Mouse (Mus musculus) right cerebral cortex, adult 18-20 months (tissue): ENCODE data around the gene Lamc1.
A peak's percentile ranks its signal among the peaks of the same experiment; 100 is the strongest.

ENCODE experiments used
- DNase-seq: peaks from one replicate; pipeline ENCODE4 v3.0.0; 2022; ENCODE audit warnings: mixed read lengths

Lamc1 gene

DNA sequence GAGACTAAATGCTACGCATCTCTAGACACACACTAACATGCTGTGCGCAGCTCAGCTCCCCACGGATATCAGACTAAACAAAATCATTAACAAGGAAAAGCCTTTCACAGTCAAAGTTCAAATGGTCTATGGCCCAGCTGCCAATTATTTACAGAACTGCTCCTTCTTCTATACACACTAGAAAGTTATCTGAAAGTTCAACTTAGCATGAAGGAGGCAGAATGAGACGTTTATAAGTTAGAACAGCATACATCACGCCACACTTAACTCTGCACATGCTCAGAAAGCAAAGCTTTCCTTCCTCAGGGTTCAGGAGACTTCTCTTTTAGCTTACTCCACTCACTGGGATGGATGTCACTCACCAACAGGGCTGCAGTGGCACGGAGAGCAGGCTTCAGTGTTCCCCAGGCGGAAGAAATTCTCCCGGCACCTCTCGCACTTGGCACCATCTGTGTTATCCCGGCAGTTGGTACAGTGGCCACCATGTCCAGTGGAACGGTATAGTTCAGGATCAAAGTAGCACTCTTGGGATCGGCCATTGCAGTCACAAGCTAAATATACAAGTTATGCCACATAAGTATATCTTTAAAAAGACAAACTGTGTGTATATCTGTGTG, 80.9 kb downstream of the Lamc1 start:
- no peak for DNase-seq

- no peak for DNase-seq
Observed at GRCm38 (mm10) chr1:153241346-153241745, 91.2 kb downstream of the Lamc1 start.

- no peak for DNase-seq
Observed at GRCm38 (mm10) chr1:153235576-153235975, 97.0 kb downstream of the Lamc1 start.

GRCm38 (mm10) chr1:153231681-153232080, 100.9 kb downstream of the Lamc1 start:
- DNase-seq = no peak

- no peak for DNase-seq
Observed at GRCm38 (mm10) chr1:153227916-153228315, 104.7 kb downstream of the Lamc1 start.

DNA sequence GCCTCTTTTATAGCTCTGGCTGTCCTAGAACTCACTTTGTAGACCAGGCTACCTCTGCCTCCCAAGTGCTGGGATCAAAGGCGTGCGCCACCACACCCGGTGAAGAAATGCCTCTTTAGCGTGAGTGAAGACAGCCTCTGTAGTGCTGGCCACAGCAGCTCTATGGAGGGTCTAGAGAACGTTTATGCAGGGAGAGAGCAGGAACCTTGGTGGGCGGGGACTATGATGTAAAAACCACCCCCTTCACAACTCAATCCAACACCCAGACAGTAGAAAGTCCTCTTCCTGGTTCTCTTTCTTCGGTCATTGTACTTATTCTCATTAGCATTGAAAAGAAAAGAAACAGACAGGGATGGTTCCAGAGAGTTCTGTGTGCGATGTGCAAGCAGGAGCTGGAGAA, 105.5 kb downstream of the Lamc1 start:
- no peak for DNase-seq

- peak; percentile 47 for DNase-seq
Observed at GRCm38 (mm10) chr1:153225786-153226725, 106.5 kb downstream of the Lamc1 start.

DNA sequence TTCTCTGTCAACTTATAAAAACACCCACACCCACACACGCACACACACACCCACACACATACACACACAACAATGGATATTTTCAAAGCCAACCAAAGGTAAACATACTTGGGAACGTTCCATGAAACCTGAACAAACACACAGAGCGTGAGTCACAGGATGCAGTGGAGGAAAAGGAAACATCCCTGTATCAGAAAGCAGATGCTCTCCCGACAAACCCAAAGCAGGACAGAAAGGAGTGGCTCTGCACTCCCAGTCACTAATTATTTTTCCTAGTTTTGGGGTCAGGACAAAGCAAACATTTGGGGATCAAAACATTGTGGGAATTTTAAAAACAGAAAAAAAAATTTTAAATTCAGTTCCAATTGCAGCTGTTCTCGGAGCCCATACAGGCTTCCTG, 108.3 kb downstream of the Lamc1 start:
- DNase-seq = no peak

GRCm38 (mm10) chr1:153219376-153219775, 113.2 kb downstream of the Lamc1 start:
- DNase-seq = no peak

DNA sequence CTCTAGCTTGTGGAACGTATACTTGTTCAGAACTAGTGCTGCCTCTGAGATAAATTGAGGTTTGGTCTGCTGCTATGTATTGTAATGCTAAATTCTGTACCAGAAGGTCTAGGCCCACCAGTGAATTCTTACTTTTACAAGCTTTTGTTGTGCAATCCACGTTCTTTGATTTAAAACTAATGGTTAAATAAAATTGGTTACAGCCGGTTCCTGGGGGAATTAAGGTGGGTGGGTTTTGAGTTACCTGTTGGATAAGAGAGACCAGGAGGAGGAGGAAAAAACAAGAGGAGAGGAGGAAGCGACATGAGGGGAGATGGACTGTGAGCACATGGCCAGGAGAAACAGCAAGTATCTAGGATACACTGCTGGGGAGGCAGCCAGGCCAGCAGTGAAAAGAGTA, 116.1 kb downstream of the Lamc1 start:
- DNase-seq = no peak

- DNase-seq = no peak
Observed at GRCm38 (mm10) chr1:153215676-153216075, 116.9 kb downstream of the Lamc1 start.

DNA sequence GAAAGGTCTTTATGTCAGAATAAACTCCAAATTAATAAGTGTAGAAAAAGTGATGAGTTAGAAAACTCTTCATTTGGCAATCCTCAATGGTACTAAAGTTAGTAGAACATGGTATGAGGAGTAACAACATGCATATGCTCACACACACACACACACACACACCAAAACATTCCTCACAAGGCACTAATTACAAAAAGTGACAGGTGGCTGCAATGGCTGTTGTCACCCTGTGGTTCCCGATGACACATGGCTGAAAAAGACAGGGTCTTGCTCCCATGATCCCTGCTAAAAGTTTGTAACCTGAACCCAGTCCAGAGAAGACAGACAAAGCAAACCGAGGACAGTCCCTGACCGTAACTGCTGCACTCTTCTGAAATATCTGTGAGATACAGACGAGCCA, 121.6 kb downstream of the Lamc1 start:
- no peak for DNase-seq

DNA sequence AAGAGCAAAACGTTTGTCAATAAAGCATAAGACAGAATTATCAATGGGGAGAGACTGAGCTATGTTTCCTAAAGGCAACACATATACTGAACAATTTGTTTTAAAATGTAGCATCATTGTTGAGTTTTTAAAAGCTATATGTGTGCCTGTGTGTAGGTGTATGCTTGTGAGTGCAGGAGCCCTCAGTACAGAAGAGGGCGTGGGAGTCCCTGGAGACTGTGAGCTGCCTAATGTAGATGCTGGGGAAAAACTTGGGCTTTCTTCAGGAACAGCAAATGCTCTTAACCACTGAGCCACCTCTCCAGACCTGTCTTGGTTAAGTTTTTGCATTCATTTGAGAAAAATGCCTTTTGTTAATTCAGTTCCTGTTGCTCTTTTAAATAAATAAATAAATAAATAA, 122.4 kb downstream of the Lamc1 start:
- no peak for DNase-seq

DNA sequence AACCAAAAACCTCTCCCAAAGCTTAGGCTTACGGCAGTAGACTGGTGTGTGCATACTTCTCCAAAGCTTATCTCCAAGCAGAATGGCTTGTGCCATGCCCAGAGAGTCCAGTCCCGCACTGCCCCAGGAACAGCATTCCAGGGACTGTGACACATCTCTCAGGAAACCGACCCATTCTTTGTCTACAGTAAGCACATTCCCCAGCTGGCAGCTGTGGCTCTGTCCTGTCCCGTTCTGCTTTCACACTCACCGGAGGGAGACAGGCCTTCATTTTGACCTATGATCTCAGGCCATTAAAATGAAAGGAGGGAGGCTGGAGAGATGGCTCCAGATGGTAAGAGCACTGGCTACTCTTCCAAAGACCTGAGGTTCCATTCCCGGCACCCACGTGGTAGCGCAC, 130.4 kb downstream of the Lamc1 start:
- DNase-seq = no peak

DNA sequence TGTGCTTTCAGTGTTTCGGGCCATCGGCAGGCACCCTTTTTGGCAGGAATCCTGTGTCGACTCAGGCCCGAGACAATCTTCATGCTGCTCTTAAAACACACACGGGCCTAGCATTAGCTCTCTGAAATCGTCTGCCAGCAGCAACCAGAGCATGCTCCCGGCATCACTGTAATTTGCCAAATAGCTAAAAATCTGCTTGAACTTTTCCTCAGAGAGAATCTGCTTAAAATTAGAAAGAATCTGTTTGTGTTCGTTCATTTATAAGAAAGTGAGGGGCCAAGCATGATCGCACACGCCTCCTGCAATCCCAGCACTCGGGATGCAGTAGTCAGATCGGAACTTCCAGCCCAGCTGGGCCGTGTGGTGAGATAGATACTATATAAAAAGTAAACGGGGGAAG, 131.1 kb downstream of the Lamc1 start:
- no peak for DNase-seq

- DNase-seq = no peak
Observed at GRCm38 (mm10) chr1:153197316-153197850, 135.2 kb downstream of the Lamc1 start.

DNA sequence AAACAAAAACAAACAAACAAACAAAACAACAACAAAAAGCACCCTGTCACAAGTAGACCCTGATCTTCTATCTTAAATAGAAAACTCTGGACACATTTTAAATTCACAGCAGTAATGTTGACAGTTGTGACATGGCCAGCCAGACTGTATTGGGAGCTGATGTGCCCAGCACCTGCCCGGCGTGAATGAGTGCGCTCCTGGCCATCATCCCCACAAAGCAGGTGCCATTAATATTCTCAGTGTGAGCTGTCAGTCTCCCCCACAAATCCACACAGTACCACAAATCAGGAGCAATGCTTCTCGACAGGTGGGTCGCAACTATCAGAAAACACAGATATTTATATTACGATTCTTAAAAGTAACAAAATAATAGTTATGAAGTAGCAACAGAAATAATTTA, 139.6 kb downstream of the Lamc1 start:
- DNase-seq = no peak

GRCm38 (mm10) chr1:153192379-153192778, 140.2 kb downstream of the Lamc1 start:
- no peak for DNase-seq

DNA sequence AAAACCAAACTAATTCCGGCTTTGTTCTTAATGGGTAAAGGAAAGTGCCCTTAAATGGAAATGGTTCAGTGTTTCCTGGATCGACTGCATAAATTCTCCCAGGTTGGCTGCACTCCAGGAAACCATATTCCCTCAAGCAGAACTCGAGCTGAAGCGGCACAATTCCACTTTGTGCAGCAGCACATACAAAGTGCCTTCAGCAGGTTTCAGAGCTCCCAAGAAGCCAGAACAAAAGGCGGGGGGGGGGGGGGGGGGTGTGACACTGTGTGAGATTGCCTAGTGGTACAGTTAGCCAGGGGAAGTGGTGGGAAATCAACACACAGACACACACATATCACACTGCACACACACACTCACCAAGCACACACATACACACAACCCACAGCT, 140.7 kb downstream of the Lamc1 start:
- DNase-seq = peak; percentile 49

GRCm38 (mm10) chr1:153191237-153191942, 141.2 kb downstream of the Lamc1 start:
- DNase-seq = no peak

DNA sequence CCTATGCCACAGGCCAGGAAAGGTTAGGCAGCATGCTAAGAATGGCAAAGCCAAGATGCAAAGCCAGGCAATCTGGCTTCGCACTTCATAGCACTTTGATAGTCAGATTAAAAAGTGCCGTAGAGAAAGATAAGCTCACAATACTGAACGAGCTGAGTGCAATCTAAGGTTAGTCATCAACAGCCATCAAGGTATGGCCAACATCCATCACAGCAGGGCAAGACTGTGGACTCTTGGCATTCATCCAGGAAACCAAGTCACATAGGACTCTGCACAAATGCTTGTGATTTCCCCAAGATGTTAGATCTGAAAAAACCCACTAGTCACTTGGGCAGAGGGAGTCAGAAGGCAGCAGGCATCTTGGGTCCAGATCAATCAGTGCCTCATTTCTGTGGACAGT, 144.5 kb downstream of the Lamc1 start:
- no peak for DNase-seq

DNA sequence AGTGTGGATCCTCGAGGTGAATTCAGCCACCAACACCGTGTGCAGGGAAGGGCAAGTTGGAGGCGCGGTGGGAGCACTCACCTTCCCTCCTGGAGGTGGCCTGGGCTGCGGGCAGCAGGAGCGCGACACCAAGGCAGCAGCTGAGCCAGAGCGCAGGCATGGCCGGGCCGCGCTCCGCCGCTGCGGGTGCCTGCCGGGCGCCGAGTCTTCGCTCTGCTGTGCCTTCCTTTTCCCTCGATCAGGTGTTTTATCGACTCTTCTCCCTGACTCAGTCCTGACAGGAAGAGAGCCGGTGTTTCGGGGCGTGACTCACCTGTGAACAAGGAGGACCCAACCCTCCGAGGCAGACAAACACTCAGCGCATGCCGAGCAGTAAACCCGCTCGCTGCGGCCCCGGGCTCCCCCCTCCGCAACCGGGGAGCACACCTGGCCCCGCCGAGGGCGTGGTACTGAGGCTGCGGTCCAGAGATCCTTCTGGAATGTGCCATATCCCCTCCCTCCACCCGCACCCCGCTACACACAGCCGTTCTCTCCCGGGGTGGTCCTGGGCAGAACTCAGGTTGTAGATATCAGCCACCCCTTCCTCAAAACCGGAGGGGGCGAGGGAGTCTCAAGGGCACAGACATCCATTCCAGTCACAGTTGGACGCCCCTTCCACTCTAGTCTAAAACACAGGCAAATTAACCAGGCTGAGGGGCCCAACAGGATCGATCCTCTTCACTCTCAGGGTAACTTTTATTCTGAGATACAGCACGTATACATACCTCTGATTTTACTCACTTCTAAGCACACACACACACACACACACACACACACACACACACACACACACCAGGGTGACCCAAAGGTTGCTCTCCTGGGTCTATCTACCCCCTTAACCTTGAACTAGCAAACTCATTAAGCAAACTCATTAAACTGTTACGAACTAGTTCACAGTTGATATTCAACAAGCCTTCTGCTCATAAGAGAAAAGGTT, 146.5 kb downstream of the Lamc1 start, which contains the start of gene Lamc2:
Lamc2 (minus strand) TSS at position 620 of the 976 bp plus-strand sequence.
- DNase-seq = peak; percentile 30
